Mouse (Mus musculus) hindbrain, embryonic 14.5 days (tissue): ENCODE measurements around the gene Carmil3. TPM values are rescaled to one million over a fixed set of nuclear protein-coding genes. Genes with fewer than 3 reads are reported as not detected.

Source experiments
- ATAC-seq: fragments of 200-750 bp; cut with Nextera tagmentation; 2 replicates; pipeline ENCODE4 v1.8.0; 2017; ENCODE audit warnings: moderate number of reproducible peaks, mild to moderate bottlenecking, moderate TSS enrichment, moderate library complexity; ENCODE audit not compliant: low FRiP score
- DNase-seq: peaks from one replicate; pipeline ENCODE4 v3.0.0-alpha.2; 2015; ENCODE audit warnings: low spot score
- H3K27ac ChIP-seq: fragments of 300-500 bp; sonication (generic); 2 replicates; pipeline ENCODE4 v1.5.1; 2014; ENCODE audit warnings: mild to moderate bottlenecking, moderate library complexity
- H3K27me3 ChIP-seq: fragments of 300-500 bp; sonication (generic); 2 replicates; pipeline ENCODE4 v1.6.1; 2014; ENCODE audit warnings: mild to moderate bottlenecking, low read length, mixed read lengths; ENCODE audit not compliant: control insufficient read depth, insufficient read depth
- H3K36me3 ChIP-seq: fragments of 300-500 bp; sonication (generic); replicated peaks from 2 replicates; pipeline ENCODE4 v1.6.1; 2014; ENCODE audit not compliant: control insufficient read depth, insufficient read depth
- H3K4me1 ChIP-seq: fragments of 300-500 bp; sonication (generic); replicated peaks from 2 replicates; pipeline ENCODE4 v1.6.1; 2014; ENCODE audit warnings: antibody characterized with exemption, low read length, mixed read lengths; ENCODE audit not compliant: control insufficient read depth, insufficient read depth
- H3K4me2 ChIP-seq: fragments of 300-500 bp; sonication (generic); replicated peaks from 2 replicates; pipeline ENCODE4 v1.6.1; 2014; ENCODE audit warnings: mild to moderate bottlenecking, moderate library complexity
- H3K4me3 ChIP-seq: fragments of 300-500 bp; sonication (generic); replicated peaks from 2 replicates; pipeline ENCODE4 v1.5.1; 2014; ENCODE audit warnings: mild to moderate bottlenecking, low read length
- H3K9ac ChIP-seq: fragments of 300-500 bp; sonication (generic); 2 replicates; pipeline ENCODE4 v1.6.1; 2014
- H3K9me3 ChIP-seq: fragments of 300-500 bp; sonication (generic); 2 replicates; pipeline ENCODE4 v1.6.1; 2016; ENCODE audit warnings: low read length; ENCODE audit not compliant: control insufficient read depth
- WGBS: fragments of 180-500 bp; shearing (Covaris S2); extraction: QIAGEN DNeasy Blood & Tissue Kit; methylation state at CpG from one replicate; pipeline ENCODE4 v1.1.7; 2014; 5-methylcytosine and 5-hydroxymethylcytosine counted together
- polyA plus RNA-seq: library from polyadenylated mRNA; unstranded; fragments of >200 nt; fragmentation: Nextera tagmentation; extraction: Ambion mirVana; gene quantifications from 2 replicates; pipeline ENCODE4 v1.2.1, GENCODE M21; 2014

The Carmil3 gene
- polyA plus RNA-seq, 1 experiment from 2014 or later = 30.0 TPM

DNA sequence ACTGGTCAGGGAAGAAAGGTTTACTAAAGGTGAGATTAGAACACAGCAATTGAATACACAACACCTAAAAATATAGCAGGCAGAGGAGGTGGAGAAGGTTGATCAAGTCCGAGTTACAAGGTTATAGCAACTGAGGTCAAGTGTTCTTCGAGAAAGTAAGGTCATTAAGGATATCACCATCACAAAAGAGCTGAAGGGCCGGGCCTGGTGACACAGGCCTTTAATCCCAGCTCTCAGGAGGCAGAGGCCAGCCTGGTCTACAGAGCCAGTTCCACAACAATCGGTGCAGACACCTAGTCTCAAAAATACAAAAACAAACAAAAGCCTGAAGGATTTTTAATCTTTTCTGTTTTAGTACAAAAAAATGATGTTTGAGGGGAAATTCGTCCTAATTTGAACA is 60.9 kb downstream of the Carmil3 start:
- Histone ChIP-seq H3K9ac (no peak overlapping the region), H3K9me3 (no peaks in the 10 kb centered on the region), H3K27me3 (no peaks in the 10 kb centered on the region), H3K27ac (no peak overlapping the region), H3K4me2 (no peak overlapping the region), H3K4me1 (no peaks in the 10 kb centered on the region), H3K4me3 (no peak overlapping the region), H3K36me3 (peaks cover 24% of the 10 kb centered on the region)
- ATAC-seq = no peak
- no peak for DNase-seq
- WGBS = 78% methylated on average over 5 of the region's 5 CpGs

- peaks cover 24% of the 10 kb centered on the region for H3K36me3 ChIP-seq
- no peak overlapping the region for H3K4me3 ChIP-seq
- H3K27me3 ChIP-seq = no peaks in the 10 kb centered on the region
- H3K27ac ChIP-seq = no peak overlapping the region
- WGBS = 93% methylated on average over 8 of the region's 8 CpGs
- H3K4me2 ChIP-seq = no peak overlapping the region
- H3K4me1 ChIP-seq = no peaks in the 10 kb centered on the region
- H3K9ac ChIP-seq = no peak overlapping the region
- DNase-seq (no peak), ATAC-seq (no peak)
- H3K9me3 ChIP-seq = no peaks in the 10 kb centered on the region
Observed at GRCm38 (mm10) chr14:55551794-55552193, 61.3 kb downstream of the Carmil3 start.

DNA sequence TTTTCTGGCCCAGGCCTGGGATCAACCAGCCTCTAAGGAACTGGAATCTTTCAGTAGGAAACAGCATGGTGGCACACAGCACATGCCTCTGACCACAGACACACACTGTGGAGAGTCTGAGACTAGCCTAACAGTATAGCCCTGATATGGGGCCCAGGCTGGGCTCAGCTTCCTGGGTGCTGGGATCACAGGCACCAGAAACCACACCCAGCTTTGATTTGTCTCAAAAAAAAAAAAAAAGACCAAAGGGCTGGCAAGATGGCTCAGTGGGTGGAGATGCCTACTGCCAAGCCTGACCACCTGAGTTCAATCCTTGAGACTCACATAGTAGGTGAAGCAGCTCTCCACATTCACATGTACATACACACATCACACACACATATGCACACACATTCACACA is 64.2 kb downstream of the Carmil3 start:
- no peak for ATAC-seq
- H3K27ac ChIP-seq = no peak overlapping the region
- no peaks in the 10 kb centered on the region for H3K27me3 ChIP-seq
- H3K9me3 ChIP-seq = no peaks in the 10 kb centered on the region
- peaks cover 6% of the 10 kb centered on the region; the same call in 1 of the 2 replicates for H3K4me1 ChIP-seq
- H3K4me3 ChIP-seq = no peak overlapping the region
- H3K9ac ChIP-seq = no peak overlapping the region
- no peaks in the 10 kb centered on the region; the same call in 1 of the 2 replicates for H3K36me3 ChIP-seq
- DNase-seq = no peak
- H3K4me2 ChIP-seq = no peak overlapping the region

GRCm38 (mm10) chr14:55555788-55556187 is 65.3 kb downstream of the Carmil3 start:
- H3K36me3 ChIP-seq = no peaks in the 10 kb centered on the region
- no peak for DNase-seq
- H3K27ac ChIP-seq = no peak overlapping the region
- 87% methylated on average over 3 of the region's 3 CpGs for WGBS
- no peak overlapping the region for H3K9ac ChIP-seq
- H3K4me3 ChIP-seq = no peak overlapping the region
- peaks cover 6% of the 10 kb centered on the region; the same call in 1 of the 2 replicates for H3K4me1 ChIP-seq
- no peak overlapping the region for H3K4me2 ChIP-seq
- H3K27me3 ChIP-seq = no peaks in the 10 kb centered on the region
- no peak for ATAC-seq
- H3K9me3 ChIP-seq = no peaks in the 10 kb centered on the region

- 32% methylated on average over 5 of the region's 5 CpGs for WGBS
- no peaks in the 10 kb centered on the region for H3K36me3 ChIP-seq
Observed at GRCm38 (mm10) chr14:55557003-55557402, 66.6 kb downstream of the Carmil3 start.

GRCm38 (mm10) chr14:55557587-55557986 is 67.1 kb downstream of the Carmil3 start:
- no peak overlapping the region for H3K27ac ChIP-seq
- WGBS = 91% methylated on average over 3 of the region's 3 CpGs
- no peak overlapping the region for H3K4me2 ChIP-seq
- H3K4me1 ChIP-seq = peaks cover 15% of the 10 kb centered on the region
- DNase-seq (no peak), ATAC-seq (no peak)
- no peaks in the 10 kb centered on the region for H3K9me3 ChIP-seq
- 0 out of 2 replicates have a peak, but pooled peaks cover 3% of the 10 kb centered on the region for H3K36me3 ChIP-seq
- no peaks in the 10 kb centered on the region for H3K27me3 ChIP-seq
- H3K9ac ChIP-seq = no peak overlapping the region
- H3K4me3 ChIP-seq = no peak overlapping the region

More at GRCm38 (mm10) chr14:55557003-55557402, 66.6 kb downstream of the Carmil3 start:
- no peak overlapping the region for H3K27ac ChIP-seq
- no peaks in the 10 kb centered on the region for H3K9me3 ChIP-seq
- DNase-seq (peak; percentile 67), ATAC-seq (no peak)
- H3K4me3 ChIP-seq = no peak overlapping the region
- no peaks in the 10 kb centered on the region for H3K27me3 ChIP-seq
- H3K9ac ChIP-seq = no peak overlapping the region
- no peak overlapping the region for H3K4me2 ChIP-seq
- H3K4me1 ChIP-seq = peaks cover 15% of the 10 kb centered on the region

Other genes with a start within 250 kb of the Carmil3 start
- gene Dhrs4, start 11.9 kb upstream of the Carmil3 start, polyA plus RNA-seq = 12.4 and 14.1 TPM in 2 replicates
- gene Cpne6, start 19.8 kb downstream of the Carmil3 start, polyA plus RNA-seq = 3.2 and 4.2 TPM in 2 replicates
- 0.10 and 0.17 TPM in 2 replicates for gene Nrl, start 34.3 kb downstream of the Carmil3 start, polyA plus RNA-seq
- gene Pck2, start 49.6 kb downstream of the Carmil3 start, polyA plus RNA-seq = 17.5 and 19.2 TPM in 2 replicates
- 107 and 112 TPM in 2 replicates for gene Dcaf11, start 69.4 kb downstream of the Carmil3 start, polyA plus RNA-seq
- 1.4 TPM in 1 of 2 replicates, not detected in the other for gene A730061H03Rik, start 69.8 kb downstream of the Carmil3 start, polyA plus RNA-seq
- 0.27 TPM in 1 of 2 replicates, not detected in the other for gene Fitm1, start 85.0 kb downstream of the Carmil3 start, polyA plus RNA-seq
- 192 and 207 TPM in 2 replicates for gene Psme1, start 87.5 kb downstream of the Carmil3 start, polyA plus RNA-seq
- 37.2 and 39.2 TPM in 2 replicates for gene Emc9, start 94.7 kb downstream of the Carmil3 start, polyA plus RNA-seq
- 152 and 179 TPM in 2 replicates for gene Psme2, start 100.5 kb downstream of the Carmil3 start, polyA plus RNA-seq
- gene Rnf31, start 101.1 kb downstream of the Carmil3 start, polyA plus RNA-seq = 12.5 and 20.4 TPM in 2 replicates
- gene Irf9, start 112.9 kb downstream of the Carmil3 start, polyA plus RNA-seq = 7.4 and 8.0 TPM in 2 replicates
- 8.6 and 9.0 TPM in 2 replicates for gene Rec8, start 127.4 kb downstream of the Carmil3 start, polyA plus RNA-seq
- 110 and 114 TPM in 2 replicates for gene Ipo4, start 145.3 kb downstream of the Carmil3 start, polyA plus RNA-seq
- 1.5 and 2.8 TPM in 2 replicates for gene Gm49378, start 147.2 kb downstream of the Carmil3 start, polyA plus RNA-seq
- gene Tm9sf1, start 153.2 kb downstream of the Carmil3 start, polyA plus RNA-seq = 58.9 and 68.0 TPM in 2 replicates
- 0.31 and 0.33 TPM in 2 replicates for gene Tssk4, start 159.5 kb downstream of the Carmil3 start, polyA plus RNA-seq
- gene Mdp1, start 169.9 kb downstream of the Carmil3 start, polyA plus RNA-seq = 70.4 and 71.0 TPM in 2 replicates
- gene Gmpr2, start 181.3 kb downstream of the Carmil3 start, polyA plus RNA-seq = 35.8 and 40.8 TPM in 2 replicates
- gene Nedd8, start 181.5 kb downstream of the Carmil3 start, polyA plus RNA-seq = 544 and 612 TPM in 2 replicates
- gene Tinf2, start 191.2 kb downstream of the Carmil3 start, polyA plus RNA-seq = 24.3 and 25.1 TPM in 2 replicates
- 0.14 and 0.25 TPM in 2 replicates for gene Tgm1, start 223.3 kb downstream of the Carmil3 start, polyA plus RNA-seq
- 46.2 and 48.8 TPM in 2 replicates for gene Rabggta, start 231.6 kb downstream of the Carmil3 start, polyA plus RNA-seq